Mouse (Mus musculus) MEL (cell line): ENCODE measurements around the gene Actr3b.

Source experiments
- CTCF ChIP-seq, 3 experiments: IDR thresholded peaks in 2 of 3; conservative IDR thresholded peaks in 1 of 3; 2 replicates each; pipeline ENCODE4 v1.5.1; 2011 to 2012; ENCODE audit warnings: low read length in 3 of 3, low read depth in 2 of 3, mild to moderate bottlenecking in 2 of 3, improper control_type of control experiment in 1 of 3, inconsistent platforms in 1 of 3, mixed read lengths in 1 of 3, moderate library complexity in 1 of 3; ENCODE audit not compliant: control insufficient read depth in 1 of 3, insufficient read depth in 1 of 3, poor library complexity in 1 of 3, severe bottlenecking in 1 of 3
- EP300 ChIP-seq, 2 experiments: IDR thresholded peaks; 2 replicates each; pipeline ENCODE4 v1.6.1; 2011; ENCODE audit warnings: improper control_type of control experiment in 2 of 2, low read length in 2 of 2, low read depth in 1 of 2, mild to moderate bottlenecking in 1 of 2
- GABPA ChIP-seq: IDR thresholded peaks from 2 replicates; pipeline ENCODE4 v1.6.1; 2012; ENCODE audit warnings: low read depth, mild to moderate bottlenecking, inconsistent platforms, low read length, improper control_type of control experiment, moderate library complexity
- GATA1 ChIP-seq: IDR thresholded peaks from 2 replicates; pipeline ENCODE4 v1.6.1; 2011; ENCODE audit warnings: low read depth, low read length, improper control_type of control experiment
- SIN3A ChIP-seq: IDR thresholded peaks from 2 replicates; pipeline ENCODE4 v1.6.1; 2012; ENCODE audit warnings: low read length, improper control_type of control experiment, inconsistent platforms
- UBTF ChIP-seq: IDR thresholded peaks from 2 replicates; pipeline ENCODE4 v1.6.1; 2012; ENCODE audit warnings: low read depth, mild to moderate bottlenecking, inconsistent platforms, low read length, improper control_type of control experiment, moderate library complexity, borderline replicate concordance; ENCODE audit not compliant: insufficient read depth

- TF ChIP-seq EP300 (IDR thresholded peaks at IDR 0.05; ENCODE audit: low read depth in 1 of 2, low read length in 2 of 2) (no peak), GABPA (no peak), UBTF (no peak), GATA1 (no peak), SIN3A (no peak), CTCF (IDR thresholded peaks at IDR 0.05 in 2 of 3, conservative IDR thresholded peaks at IDR 0.05 in 1 of 3; ENCODE audit: control insufficient read depth in 1 of 3, insufficient read depth in 1 of 3, low read depth in 2 of 3, low read length in 3 of 3, poor library complexity in 1 of 3, severe bottlenecking in 1 of 3) (no peak)
Observed at GRCm38 (mm10) chr5:25773921-25774790, 14.4 kb downstream of the Actr3b start.
